Mouse (Mus musculus): ENCODE results near the gene 1700025B11Rik.
"Not testable (repeated sequence)": the region's sequence is repeated elsewhere in the genome, so short reads cannot be mapped to it uniquely, and the experiment has no call there.

The 1700025B11Rik gene

DNA sequence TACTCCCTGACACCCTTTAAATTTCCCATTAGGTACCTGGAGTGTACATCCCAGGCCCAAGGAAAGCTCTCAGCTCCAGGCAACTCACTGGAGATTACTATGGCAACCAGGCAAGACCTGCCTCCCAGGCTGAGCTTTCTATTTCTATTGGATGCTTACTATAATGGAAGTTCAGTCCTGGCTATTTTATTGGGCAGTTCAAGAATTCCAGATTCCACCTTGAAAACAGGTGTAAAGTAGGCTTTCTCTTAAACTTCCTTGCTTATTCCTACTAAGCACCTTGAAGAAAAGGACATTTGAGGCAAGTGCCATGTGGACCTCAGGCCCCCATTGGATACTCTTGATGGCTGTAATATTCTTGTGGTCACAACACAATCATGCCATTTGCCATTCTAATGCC lies at the start of gene 1700025B11Rik:
1700025B11Rik (minus strand) TSS at position 101 of the 400 bp plus-strand sequence.
- no peak for DNase-seq (ENCODE audit: low spot score)

DNA sequence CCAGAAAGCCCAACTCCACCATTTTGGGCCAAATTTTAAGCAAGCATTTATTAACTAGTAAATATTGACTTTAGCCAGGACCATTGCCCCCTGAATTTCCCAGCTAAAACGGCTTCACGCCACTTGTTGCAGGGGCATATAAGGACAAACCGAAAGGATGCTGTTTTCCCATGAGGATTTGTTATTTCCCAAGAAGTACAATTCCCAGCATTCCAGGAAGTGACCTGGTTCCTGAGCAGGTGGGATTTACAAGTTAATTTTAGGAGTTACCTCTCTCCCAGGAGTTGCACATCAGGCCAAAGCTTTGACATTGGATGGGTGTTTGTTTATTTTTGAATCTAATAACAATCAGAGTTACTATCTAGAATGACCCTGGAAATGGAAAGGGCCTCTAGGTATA lies 44.4 kb upstream of the 1700025B11Rik start:
- no peak for DNase-seq (ENCODE audit: low spot score)

DNA sequence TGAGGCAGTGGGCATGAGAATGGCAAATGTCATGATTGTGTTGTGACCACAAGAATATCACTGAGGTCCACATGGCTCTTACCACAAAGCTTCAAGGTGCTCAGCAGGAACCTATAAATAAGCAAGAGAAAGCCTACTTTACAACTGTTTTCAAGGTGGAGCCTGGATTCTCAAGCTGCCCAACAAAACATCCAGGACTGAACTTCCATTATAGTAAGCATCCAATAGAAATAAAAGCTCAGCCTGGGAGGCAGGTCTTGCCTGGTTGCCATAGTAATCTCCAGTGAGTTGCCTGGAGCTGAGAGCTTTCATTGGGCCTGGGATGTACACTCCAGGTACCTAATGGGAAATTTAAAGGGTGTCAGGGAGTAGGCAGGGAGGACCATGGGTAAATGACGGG lies 37.3 kb upstream of the 1700025B11Rik start, which contains the start of gene Gm36245:
Gm36245 (plus strand) TSS at position 301 of the 400 bp plus-strand sequence.
- DNase-seq (ENCODE audit: low spot score) = no peak

DNA sequence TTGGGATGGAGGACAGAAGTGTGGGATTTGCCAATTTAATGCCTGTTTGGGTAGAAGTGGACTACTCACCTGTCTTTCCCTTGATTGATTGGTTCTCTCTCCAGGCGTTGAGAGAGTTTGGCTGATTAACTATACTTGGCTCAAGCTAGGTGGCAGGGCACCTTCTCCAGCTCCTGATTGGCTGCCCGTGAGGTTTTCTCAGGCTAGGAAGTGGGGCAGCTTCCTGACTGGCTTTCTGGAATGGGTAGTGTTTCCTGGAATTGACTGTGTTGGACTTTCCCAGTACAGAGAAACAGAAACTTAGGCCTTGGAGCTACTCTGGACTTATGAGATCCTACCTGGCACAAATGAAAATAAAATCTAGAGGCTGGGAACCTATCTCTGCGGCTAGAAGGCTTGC lies 36.7 kb upstream of the 1700025B11Rik start:
- no peak for DNase-seq (ENCODE audit: low spot score)

GRCm38 (mm10) chr15:77595961-77596360 lies 34.3 kb upstream of the 1700025B11Rik start, which contains the start of gene Apol10b:
Gene Apol10b, minus strand, starts transcription at chr15:77596125.
- DNase-seq (ENCODE audit: low spot score) = no peak

- DNase-seq (ENCODE audit: low spot score) = no peak
These were observed 31.9 kb upstream of the 1700025B11Rik start for GRCm38 (mm10) chr15:77593557-77593956.

GRCm38 (mm10) chr15:77590881-77591280 lies 29.2 kb upstream of the 1700025B11Rik start:
- no peak for DNase-seq (ENCODE audit: low spot score)

GRCm38 (mm10) chr15:77588981-77589380 lies 27.3 kb upstream of the 1700025B11Rik start:
- DNase-seq (ENCODE audit: low spot score) = no peak

GRCm38 (mm10) chr15:77587026-77587425 lies 25.3 kb upstream of the 1700025B11Rik start:
- no peak for DNase-seq (ENCODE audit: low spot score)

- DNase-seq (ENCODE audit: low spot score) = peak; percentile 11
These were observed 20.0 kb upstream of the 1700025B11Rik start for GRCm38 (mm10) chr15:77581681-77582080.

- no peak for DNase-seq (ENCODE audit: low spot score)
These were observed 17.6 kb upstream of the 1700025B11Rik start for GRCm38 (mm10) chr15:77579311-77579710.

GRCm38 (mm10) chr15:77578801-77579200 lies 17.1 kb upstream of the 1700025B11Rik start:
- DNase-seq (ENCODE audit: low spot score) = no peak

DNA sequence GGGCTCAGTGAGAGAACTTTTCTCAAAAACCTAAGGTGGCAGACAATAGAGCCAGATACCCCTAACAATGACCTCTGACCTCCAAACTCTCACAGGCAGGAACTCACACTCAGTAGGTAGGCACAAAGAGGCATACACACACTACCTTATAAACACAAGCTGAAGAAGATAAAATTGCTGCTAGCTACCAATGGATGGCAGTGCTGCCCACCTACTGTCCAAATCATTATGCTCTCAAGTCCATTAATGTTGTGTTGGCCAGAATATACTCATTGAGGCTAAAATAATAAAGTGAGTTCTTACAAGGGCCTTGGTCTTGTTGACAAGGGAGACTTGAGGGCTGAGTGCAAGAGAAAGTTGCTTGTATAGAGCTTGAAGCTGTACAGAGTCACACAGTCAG lies 1.5 kb upstream of the 1700025B11Rik start:
- DNase-seq (ENCODE audit: low spot score) = no peak

GRCm38 (mm10) chr15:77539221-77539620 lies 22.5 kb downstream of the 1700025B11Rik start:
- DNase-seq (ENCODE audit: low spot score) = not testable (repeated sequence)

GRCm38 (mm10) chr15:77533216-77533615 lies 28.5 kb downstream of the 1700025B11Rik start, which contains the start of gene Apol7c:
Gene Apol7c, minus strand, starts transcription at chr15:77533316.
- DNase-seq (ENCODE audit: low spot score) = no peak

GRCm38 (mm10) chr15:77523186-77523843 lies 38.4 kb downstream of the 1700025B11Rik start:
- DNase-seq (ENCODE audit: low spot score) = peak; percentile 55

DNA sequence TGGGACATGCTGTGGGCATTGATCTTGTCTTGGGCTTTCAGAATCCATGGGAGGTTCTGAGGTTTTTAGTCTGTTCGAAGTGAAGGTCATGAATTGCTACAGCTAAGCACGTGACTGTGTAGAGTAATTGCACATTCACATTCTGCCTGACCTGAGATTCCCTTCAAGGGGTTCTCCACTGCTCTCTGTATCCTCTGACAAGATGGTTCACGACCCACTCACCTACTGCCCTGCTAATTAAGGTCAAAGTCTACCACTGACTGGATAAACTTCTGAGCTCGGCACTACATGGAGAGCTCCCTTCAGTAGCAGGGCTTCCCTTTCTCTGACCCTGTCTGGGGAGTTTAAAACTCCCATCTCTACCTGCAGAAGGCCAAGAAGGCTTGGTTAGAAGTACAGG lies 41.1 kb downstream of the 1700025B11Rik start:
- DNase-seq (ENCODE audit: low spot score) = not testable (repeated sequence)
